8 mouse cellular contexts compared by ENCODE assay signal in the genomic region with DNA sequence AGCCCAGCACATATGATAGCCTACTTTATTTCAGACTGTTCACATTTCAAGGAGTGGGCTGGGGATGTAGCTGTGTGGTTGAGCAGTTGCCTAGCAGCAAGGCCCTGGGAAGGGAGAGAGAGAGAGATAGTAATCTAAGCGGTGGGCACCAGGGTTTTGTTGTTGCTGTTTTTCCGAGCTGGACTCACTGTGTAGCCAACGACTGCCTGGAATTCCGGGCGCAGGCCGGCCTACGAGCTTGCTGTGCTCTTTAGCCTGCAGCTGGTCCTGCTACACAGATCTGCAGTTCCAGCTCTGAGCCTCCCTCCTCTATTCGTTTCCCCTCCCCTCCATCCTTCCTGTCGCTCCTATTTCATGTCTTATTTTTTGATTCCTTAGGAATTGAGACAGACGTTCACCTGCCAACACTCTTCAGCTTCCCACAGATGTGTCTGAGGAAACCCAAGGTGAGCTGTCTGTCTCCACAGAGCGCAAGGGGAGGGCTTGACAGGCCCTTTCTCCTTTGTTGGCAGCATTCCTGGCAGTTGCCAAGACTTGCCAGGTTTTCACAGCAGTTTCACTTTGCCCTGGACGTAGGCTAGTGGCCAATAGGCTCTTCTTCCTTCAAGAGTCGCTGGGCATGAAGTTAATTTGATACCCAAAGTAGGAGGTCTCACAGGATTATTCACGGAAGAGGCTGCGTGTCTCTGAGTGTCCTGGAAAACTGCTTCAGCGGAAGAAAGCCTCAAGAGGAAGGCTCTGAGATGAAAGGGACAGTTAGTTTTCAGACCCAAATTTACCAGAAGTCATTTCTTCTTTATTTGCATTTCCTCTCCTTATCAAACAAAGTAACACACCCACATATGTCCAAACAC. TPM values are rescaled to one million over a fixed set of nuclear protein-coding genes. Genes with fewer than 3 reads are reported as not detected.
DNase-seq lines count a peak whose midpoint lies in the region; ATAC-seq lines count a peak whose summit lies in the region.

No protein-coding gene starts in this region.

- ATAC-seq in frontal cortex, adult (ENCODE audit: low TSS enrichment): peak; percentile 70
- peak; percentile 65 for ATAC-seq in forebrain, embryonic 15.5 days (replicated peaks)
- ATAC-seq in inflammation-experienced regulatory T-cells, adult 6 months: peak; percentile 29
- peak; percentile 62 for ATAC-seq in midbrain, embryonic 14.5 days (ENCODE audit: low FRiP score, low TSS enrichment)

- no peaks in the 10 kb centered on the region for H3K36me3 ChIP-seq in forebrain, embryonic 15.5 days
- no peaks in the 10 kb centered on the region for H3K36me3 ChIP-seq in midbrain, embryonic 14.5 days (ENCODE audit: control insufficient read depth, insufficient read depth, low read length)

- no peaks in the 10 kb centered on the region for H3K27me3 ChIP-seq in forebrain, embryonic 15.5 days
- H3K27me3 ChIP-seq in midbrain, embryonic 14.5 days (ENCODE audit: control insufficient read depth, insufficient read depth, low read length): no peaks in the 10 kb centered on the region

- WGBS in forebrain, embryonic 15.5 days: 16% methylated on average over 16 of the region's 16 CpGs
- WGBS in midbrain, embryonic 14.5 days: 6% methylated on average over 16 of the region's 16 CpGs

- no peak overlapping the region for H3K9ac ChIP-seq in forebrain, embryonic 15.5 days (replicated peaks)
- H3K9ac ChIP-seq in midbrain, embryonic 14.5 days (replicated peaks; ENCODE audit: low read length): no peak overlapping the region

- no peak for DNase-seq in frontal cortex, postnatal 25 days (ENCODE audit: low spot score in 2 of 2)
- DNase-seq in cerebellum, adult 18-20 months: peak; percentile 44 to 46
- peak; percentile 58 for DNase-seq in left cerebral cortex, postnatal 10 days (ENCODE audit: extremely low spot score in 1 of 2, low spot score in 2 of 2)
- DNase-seq in midbrain, embryonic 14.5 days: peak; percentile 70
- DNase-seq in thymus, postnatal 25 days: peak; percentile 54

- no peak overlapping the region for H3K4me3 ChIP-seq in forebrain, embryonic 15.5 days
- H3K4me3 ChIP-seq in midbrain, embryonic 14.5 days (replicated peaks; ENCODE audit: low read depth, low read length): no peak overlapping the region

- H3K4me2 ChIP-seq in forebrain, embryonic 15.5 days (replicated peaks): peak overlapping the region; percentile 18; the same call in 1 of the 2 replicates
- peak overlapping the region; percentile 28 for H3K4me2 ChIP-seq in midbrain, embryonic 14.5 days (ENCODE audit: low read length)

- peaks cover 30% of the 10 kb centered on the region for H3K4me1 ChIP-seq in forebrain, embryonic 15.5 days
- H3K4me1 ChIP-seq in midbrain, embryonic 14.5 days (ENCODE audit: control insufficient read depth, insufficient read depth, low read length): peaks cover 40% of the 10 kb centered on the region

- intact Hi-C loops in left cerebral cortex, postnatal 10 days (cut with DNase I): no loop called here

- no peaks in the 10 kb centered on the region for H3K9me3 ChIP-seq in forebrain, embryonic 15.5 days
- H3K9me3 ChIP-seq in midbrain, embryonic 14.5 days (ENCODE audit: control insufficient read depth, low read length): no peaks in the 10 kb centered on the region

- peak overlapping the region; percentile 77 for H3K27ac ChIP-seq in forebrain, embryonic 15.5 days (replicated peaks)
- H3K27ac ChIP-seq in midbrain, embryonic 14.5 days (replicated peaks; ENCODE audit: low read depth, low read length): peak overlapping the region; percentile 65

RNA-seq across cellular contexts. Expression of a gene that starts 28.2 kb away (rescaled TPM):
- 56.2 and 59.4 TPM in 2 replicates for polyA plus RNA-seq in forebrain, embryonic 15.5 days (2015; fragmentation: Nextera tagmentation; extraction: Ambion mirVana)
- polyA plus RNA-seq in inflammation-experienced regulatory T-cells, adult 6 months (2017; shearing (Covaris generic)): 100 to 1,000 TPM; 545 to 574 (median 562) TPM
- 10 to 100 TPM; 27.8 to 37.5 TPM for total RNA-seq in left cerebral cortex, postnatal 10 days (2021)
- polyA plus RNA-seq in midbrain, embryonic 14.5 days (2014; fragmentation: Nextera tagmentation; extraction: Ambion mirVana): 49.6 and 52.1 TPM in 2 replicates

Comparison
In these comparisons a context has a peak if more than half of its experiments do, and no peak if none do; other contexts are left out.
1. DNase-seq: peak in cerebellum, adult 18-20 months (2 of 2), left cerebral cortex, postnatal 10 days (2 of 2), midbrain, embryonic 14.5 days (single experiment) and thymus, postnatal 25 days (single experiment); none in frontal cortex, postnatal 25 days (0 of 2).
2. Peak in every context shown above with its lines, with median percentiles within 50 percentile points of each other: ATAC-seq.